Mouse (Mus musculus): ENCODE results near the gene Rmdn3.

GRCm38 (mm10) chr2:119171574-119171973 is 14.7 kb upstream of the Rmdn3 start:
- no peak for TF ChIP-seq GATA1 (IDR thresholded peaks at IDR 0.05; ENCODE audit: low read depth, low read length)
- no peak for TF ChIP-seq MXI1 (IDR thresholded peaks at IDR 0.05; ENCODE audit: low read depth, low read length)
- TF ChIP-seq CTCF (IDR thresholded peaks at IDR 0.05 in 2 of 3, conservative IDR thresholded peaks at IDR 0.05 in 1 of 3; ENCODE audit: control insufficient read depth in 1 of 3, insufficient read depth in 1 of 3, low read depth in 2 of 3, low read length in 3 of 3, poor library complexity in 1 of 3, severe bottlenecking in 1 of 3), result no peak
- no peak for TF ChIP-seq MAFK (IDR thresholded peaks at IDR 0.05; ENCODE audit: borderline replicate concordance, low read depth, low read length)
- no peak for TF ChIP-seq CHD2 (IDR thresholded peaks at IDR 0.05; ENCODE audit: low read length)
- TF ChIP-seq EP300 (IDR thresholded peaks at IDR 0.05; ENCODE audit: low read depth in 1 of 2, low read length in 2 of 2), result no peak
- TF ChIP-seq POLR2AphosphoS2 (IDR thresholded peaks at IDR 0.05; ENCODE audit: low read length), result no peak
- TF ChIP-seq MAZ (IDR thresholded peaks at IDR 0.05; ENCODE audit: low read depth, low read length), result no peak
- TF ChIP-seq TBP (IDR thresholded peaks at IDR 0.05; ENCODE audit: low read depth, low read length), result no peak
- TF ChIP-seq POLR2A (IDR thresholded peaks at IDR 0.05; ENCODE audit: control insufficient read depth in 1 of 2, insufficient read depth in 1 of 2, low read depth in 1 of 2, low read length in 2 of 2, poor library complexity in 1 of 2), result no peak
- no peak for TF ChIP-seq ZC3H11A (IDR thresholded peaks at IDR 0.05; ENCODE audit: low read depth, low read length)
- no peak for TF ChIP-seq ZKSCAN1 (IDR thresholded peaks at IDR 0.05; ENCODE audit: low read depth, low read length)
- no peak for TF ChIP-seq SIN3A (IDR thresholded peaks at IDR 0.05; ENCODE audit: low read length)
- TF ChIP-seq HCFC1 (IDR thresholded peaks at IDR 0.05; ENCODE audit: low read depth, low read length), result no peak

Data from MEL (cell line).